Mouse (Mus musculus) cerebellum, adult 2 months (tissue): Measurements from ENCODE around the gene Gxylt2. TPM values are rescaled to one million over a fixed set of nuclear protein-coding genes. Genes with fewer than 3 reads are reported as not detected.

Source experiments
- DNase-seq, 2 experiments: peaks; one replicate each; pipeline ENCODE4 v3.0.0; 2021
- H3K27ac ChIP-seq: fragments of 200-500 bp; 2 replicates; pipeline ENCODE4 v1.5.1; 2012; ENCODE audit warnings: low read length, control low read depth, inconsistent platforms; ENCODE audit not compliant: insufficient read depth
- H3K27me3 ChIP-seq: fragments of 200-500 bp; 2 replicates; pipeline ENCODE4 v1.6.1; 2012; ENCODE audit warnings: inconsistent platforms, mild to moderate bottlenecking, low read length, moderate library complexity; ENCODE audit not compliant: control insufficient read depth, insufficient read depth
- H3K4me1 ChIP-seq: fragments of 200-500 bp; 2 replicates; pipeline ENCODE4 v1.6.1; 2011; ENCODE audit warnings: low read length; ENCODE audit not compliant: control insufficient read depth, insufficient read depth
- H3K4me3 ChIP-seq: fragments of 200-500 bp; replicated peaks from 2 replicates; pipeline ENCODE3; 2011; ENCODE audit warnings: mild to moderate bottlenecking, low read depth, low read length, control low read depth; ENCODE audit not compliant: insufficient read depth
- CTCF ChIP-seq: fragments of 200-500 bp; IDR thresholded peaks from 2 replicates; pipeline ENCODE4 v1.5.1; 2011; ENCODE audit warnings: low read depth, mild to moderate bottlenecking, control low read depth, low read length, moderate library complexity, borderline replicate concordance; ENCODE audit not compliant: insufficient read depth
- POLR2A ChIP-seq: fragments of 200-500 bp; IDR thresholded peaks from 2 replicates; pipeline ENCODE4 v1.6.1; 2011; ENCODE audit warnings: low read length, control low read depth, borderline replicate concordance; ENCODE audit not compliant: insufficient read depth
- WGBS: fragments of 180-500 bp; shearing (Covaris S2); methylation state at CpG from one replicate; pipeline ENCODE4 v1.1.7; 2018; 5-methylcytosine and 5-hydroxymethylcytosine counted together
- polyA plus RNA-seq: library from polyadenylated mRNA; depleted of rRNA; stranded (reverse); fragments of >200 nt; gene quantifications from 2 replicates; pipeline ENCODE4 v1.2.3, GENCODE M21; 2012; rRNA removed

Gxylt2 gene
- polyA plus RNA-seq: 0.31 and 0.41 TPM in 2 replicates

DNA sequence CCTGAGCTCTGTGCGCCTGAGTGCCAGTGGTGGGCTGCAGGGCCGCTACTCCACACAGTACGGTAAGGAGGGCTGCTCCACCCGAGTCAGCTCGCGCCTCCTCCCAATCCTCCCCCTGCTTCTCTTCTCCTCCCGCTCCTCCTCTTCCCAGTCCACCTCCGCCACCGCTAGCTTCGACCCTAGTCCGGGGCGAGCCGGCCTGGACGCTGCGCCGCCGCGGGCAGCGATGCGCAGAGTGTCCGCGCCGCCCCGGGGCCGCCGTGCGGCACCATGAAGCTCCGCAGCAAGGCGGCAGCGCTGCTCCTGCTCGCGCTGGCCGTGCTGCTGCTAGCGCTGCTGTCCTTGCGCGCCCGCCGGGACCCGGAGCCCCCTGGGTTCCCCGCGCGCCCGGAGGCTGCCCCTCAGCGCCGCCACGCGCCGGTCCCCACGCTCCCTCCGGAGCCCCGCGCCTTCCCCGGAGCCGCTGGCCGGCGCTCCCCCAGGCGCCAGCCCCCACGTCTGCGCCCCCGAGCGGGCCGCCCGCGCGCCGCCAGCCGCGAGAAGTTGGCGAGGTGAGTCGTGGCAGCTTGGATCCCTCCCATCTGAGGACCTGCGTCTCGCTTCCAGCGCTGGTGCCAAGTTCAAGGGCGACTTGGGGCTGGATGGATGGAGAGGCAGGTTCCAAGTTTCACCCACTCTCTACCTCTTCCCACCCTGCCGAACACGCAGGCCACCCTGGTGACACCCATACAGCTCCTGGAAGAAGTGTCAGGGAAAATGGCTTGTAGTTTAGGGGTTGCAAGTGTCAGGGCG is at the start of gene Gxylt2:
Gxylt2 (plus strand) TSS at position 161 of the 792 bp plus-strand sequence.
- no peak within 1 kb of the TSS for H3K27ac ChIP-seq
- DNase-seq: no peak

DNA sequence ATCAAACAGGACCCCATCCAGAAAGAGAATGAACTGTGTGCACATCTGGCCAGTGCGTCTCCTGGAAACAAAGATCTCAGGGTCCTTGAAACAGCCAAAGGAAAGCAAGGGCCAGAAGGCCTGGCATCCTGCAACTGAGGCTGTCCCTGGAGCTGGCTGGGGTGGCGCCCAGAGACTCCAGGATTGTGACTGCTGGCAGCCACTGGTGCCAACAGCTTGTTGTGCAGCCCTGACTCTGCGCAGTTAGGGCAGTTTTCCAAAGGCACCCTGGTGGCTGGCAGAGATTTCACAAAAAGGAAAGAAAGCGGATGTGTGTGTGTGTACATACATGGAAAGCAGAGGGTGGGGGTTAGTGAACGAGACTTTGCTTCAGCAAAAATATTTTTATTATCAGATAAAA is 44.1 kb upstream of the Gxylt2 start:
- TF ChIP-seq POLR2A: no peak
- TF ChIP-seq CTCF: no peak
- no peak overlapping the region for H3K27ac ChIP-seq
- H3K4me1 ChIP-seq: no peaks in the 10 kb centered on the region; the same call in 1 of the 2 replicates
- no peak overlapping the region for H3K4me3 ChIP-seq
- H3K27me3 ChIP-seq: no peaks in the 10 kb centered on the region
- DNase-seq: peak; percentile 69 to 80
- WGBS: 7% methylated on average over 5 of the region's 5 CpGs

More for the DNA sequence above, at the start of gene Gxylt2:
- Histone ChIP-seq H3K4me3 (peak within 1 kb of the TSS; percentile 9), H3K27me3 (no peaks in the 10 kb centered on the region; the same call in 1 of the 2 replicates), H3K4me1 (no peaks in the 10 kb centered on the region)
- TF ChIP-seq POLR2A: no peak
- TF ChIP-seq CTCF: no peak
- WGBS: 1% methylated on average over 77 of the region's 77 CpGs

- no peak for DNase-seq
- WGBS: 74% methylated on average over 6 of the region's 6 CpGs
- TF ChIP-seq POLR2A (no peak), CTCF (no peak)
- Histone ChIP-seq H3K27me3 (no peaks in the 10 kb centered on the region), H3K4me3 (no peak overlapping the region), H3K4me1 (no peaks in the 10 kb centered on the region; the same call in 1 of the 2 replicates), H3K27ac (no peak overlapping the region)
Measured at GRCm38 (mm10) chr6:100662224-100662623, 42.3 kb upstream of the Gxylt2 start.

DNA sequence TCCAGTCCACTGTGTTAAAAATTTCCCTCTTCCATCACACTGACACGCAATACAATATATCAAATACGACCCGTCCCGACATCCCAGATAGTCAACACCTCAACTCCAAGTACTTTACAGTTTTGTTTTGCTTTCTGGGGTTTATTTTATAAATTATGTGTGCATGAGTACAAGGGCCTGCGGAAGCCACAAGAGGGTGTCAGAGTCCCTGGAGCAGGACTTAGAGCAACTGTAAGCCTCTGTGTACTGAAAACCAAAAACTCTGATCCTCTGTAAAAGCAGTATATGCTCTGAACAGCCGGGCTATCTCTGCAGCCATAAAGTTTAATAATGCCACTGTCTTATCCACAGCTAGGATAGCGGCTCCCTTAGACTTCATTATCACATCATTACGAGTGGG is 36.9 kb upstream of the Gxylt2 start:
- Histone ChIP-seq H3K27ac (no peak overlapping the region), H3K4me1 (no peaks in the 10 kb centered on the region), H3K4me3 (no peak overlapping the region), H3K27me3 (no peaks in the 10 kb centered on the region)
- WGBS: 92% methylated on average over 8 of the region's 8 CpGs
- DNase-seq: no peak
- TF ChIP-seq CTCF (no peak), POLR2A (no peak)

GRCm38 (mm10) chr6:100668858-100669257 is 35.7 kb upstream of the Gxylt2 start:
- TF ChIP-seq CTCF: no peak
- no peak for TF ChIP-seq POLR2A
- H3K27ac ChIP-seq: no peak overlapping the region
- WGBS: 69% methylated on average over 2 of the region's 2 CpGs

GRCm38 (mm10) chr6:100670370-100670841 is 34.1 kb upstream of the Gxylt2 start:
- DNase-seq: peak; percentile 69 to 74
- peak overlapping the region; percentile 56 for H3K4me3 ChIP-seq
- under 1% methylated on average over 32 of the region's 32 CpGs for WGBS
- TF ChIP-seq CTCF: no peak
- TF ChIP-seq POLR2A: no peak
- H3K27me3 ChIP-seq: no peaks in the 10 kb centered on the region
- 0 out of 2 replicates have a peak overlapping the region, but pooled peaks have one; percentile 1 for H3K27ac ChIP-seq
- H3K4me1 ChIP-seq: no peaks in the 10 kb centered on the region

More at GRCm38 (mm10) chr6:100668858-100669257, 35.7 kb upstream of the Gxylt2 start:
- Histone ChIP-seq H3K4me1 (no peaks in the 10 kb centered on the region), H3K27me3 (no peaks in the 10 kb centered on the region), H3K4me3 (no peak overlapping the region)
- no peak for DNase-seq

- peak; percentile 87 to 88 for DNase-seq
- peak within 1 kb of the TSS; percentile 56 for H3K4me3 ChIP-seq
- WGBS: under 1% methylated on average over 49 of the region's 49 CpGs
- TF ChIP-seq POLR2A (peak; percentile 86), CTCF (no peak)
- no peaks in the 10 kb centered on the region for H3K27me3 ChIP-seq
- H3K27ac ChIP-seq: 0 out of 2 replicates have a peak within 1 kb of the TSS, but pooled peaks have one; percentile 1
- H3K4me1 ChIP-seq: no peaks in the 10 kb centered on the region
Measured at GRCm38 (mm10) chr6:100670880-100671344, 33.6 kb upstream of the Gxylt2 start, which contains the start of gene Shq1. Shq1 (minus strand) TSS chr6:100671157.
